Mouse (Mus musculus) c-Kit-positive CD71-negative TER-119-negative erythroid progenitor cells, embryonic 14.5 days (primary cell): Measurements from ENCODE around the gene Rnf111.
A peak's percentile ranks its signal among the peaks of the same experiment; 100 is the strongest.
"Not testable (repeated sequence)": the region's sequence is repeated elsewhere in the genome, so short reads cannot be mapped to it uniquely, and the experiment has no call there.

ENCODE experiments used
- DNase-seq: peaks from one replicate; pipeline ENCODE4 v3.0.0-alpha.2; 2013; ENCODE audit warnings: low read depth

The Rnf111 gene

DNA sequence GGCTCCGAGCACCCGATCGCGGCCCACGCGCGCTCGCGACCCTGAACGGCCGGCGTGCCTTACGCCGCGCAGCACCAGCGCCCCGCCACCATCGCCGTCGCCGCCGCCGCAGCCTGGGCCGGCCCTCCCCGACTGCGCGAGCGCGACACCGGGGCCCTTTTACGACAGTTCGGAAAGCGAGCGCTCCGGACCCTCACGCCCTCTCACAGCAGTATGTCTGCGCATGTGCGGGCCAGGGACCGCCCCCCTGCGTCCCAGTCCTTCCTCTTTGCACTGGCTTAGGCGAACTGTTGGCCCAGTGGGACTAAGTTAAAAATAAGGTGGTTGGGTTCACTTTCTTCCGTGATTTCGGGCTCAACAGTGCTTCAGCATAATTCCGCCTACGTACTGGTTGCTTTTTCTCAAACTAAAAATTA is at the start of gene Rnf111:
Gene Rnf111 (minus strand): TSS at position 100 of the 416 bp plus-strand sequence.
- DNase-seq = peak; percentile 94

DNA sequence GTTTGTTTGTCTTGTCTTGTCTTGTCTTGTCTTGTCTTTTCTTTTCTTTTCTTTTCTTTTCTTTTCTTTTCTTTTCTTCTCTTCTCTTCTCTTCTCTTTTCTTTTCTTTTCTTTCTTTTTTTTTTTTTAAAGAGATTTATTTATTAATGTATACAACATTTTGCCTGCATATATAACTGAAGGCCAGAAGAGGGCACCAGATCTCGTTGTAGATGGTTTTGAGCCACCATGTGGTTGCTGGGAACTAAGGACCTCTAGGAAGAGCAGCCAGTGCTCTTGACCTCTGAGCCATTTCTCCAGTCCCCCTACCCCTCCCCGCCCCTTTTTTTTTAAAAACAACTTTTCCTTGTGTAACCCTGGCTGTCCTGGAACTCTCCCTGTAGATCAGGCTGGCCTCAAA is 48.7 kb upstream of the Rnf111 start:
- not testable (repeated sequence) for DNase-seq

DNA sequence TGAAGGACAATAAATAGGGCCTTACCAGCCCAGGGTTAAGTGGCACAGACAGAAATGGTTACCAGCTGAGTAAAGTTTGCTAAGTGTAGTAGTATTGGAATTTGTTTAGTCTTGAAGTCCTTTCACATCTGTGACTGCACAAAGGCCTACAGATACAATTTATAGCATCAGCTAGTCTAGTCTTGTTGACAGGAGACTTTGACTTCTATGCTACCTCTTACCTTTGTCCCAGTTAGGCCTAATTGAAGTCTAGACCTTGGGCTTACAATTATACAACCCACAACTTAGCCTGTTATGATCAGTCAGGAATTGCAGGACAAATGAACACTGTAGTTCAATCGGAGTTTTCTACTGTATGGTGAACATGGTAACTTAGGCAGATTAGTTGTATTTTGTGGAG is 48.0 kb upstream of the Rnf111 start:
- no peak for DNase-seq

DNA sequence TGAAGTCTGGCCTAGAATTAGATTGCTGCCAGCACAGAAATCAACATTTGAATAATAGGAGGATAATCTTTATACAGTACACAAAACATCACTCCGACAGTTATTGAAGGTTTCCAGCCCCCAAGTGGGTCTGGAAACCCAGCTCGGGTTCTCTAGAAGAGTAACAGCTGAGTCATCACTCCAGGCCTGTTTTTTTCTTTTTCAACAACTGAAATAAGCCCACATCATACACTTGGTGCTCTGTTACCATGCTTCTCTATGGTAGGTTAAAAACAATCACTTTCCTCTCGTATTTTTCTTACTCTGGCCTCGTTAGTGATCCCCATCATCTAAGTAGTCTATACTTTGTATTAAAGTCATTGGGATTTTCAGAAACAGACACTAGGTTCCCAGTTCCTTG is 44.8 kb upstream of the Rnf111 start:
- no peak for DNase-seq

DNA sequence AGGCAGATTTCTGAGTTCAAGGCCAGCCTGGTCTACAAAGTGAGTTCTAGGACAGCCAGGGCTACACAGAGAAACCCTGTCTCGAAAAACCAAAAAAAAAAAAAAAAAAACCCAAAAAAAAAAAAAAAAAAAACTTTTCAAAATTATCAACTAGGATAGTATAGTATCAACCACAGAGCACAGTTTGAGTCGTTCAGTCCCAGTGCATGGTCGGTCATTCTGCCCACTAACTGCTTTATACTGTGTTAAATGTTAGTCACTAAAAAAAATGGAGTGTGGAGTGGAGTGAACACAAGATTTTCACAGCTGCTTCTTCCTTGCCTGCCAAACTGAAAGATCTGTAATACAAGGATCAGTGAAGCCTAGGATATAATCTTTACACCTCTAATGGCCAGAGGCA is 43.1 kb upstream of the Rnf111 start:
- DNase-seq = not testable (repeated sequence)

DNA sequence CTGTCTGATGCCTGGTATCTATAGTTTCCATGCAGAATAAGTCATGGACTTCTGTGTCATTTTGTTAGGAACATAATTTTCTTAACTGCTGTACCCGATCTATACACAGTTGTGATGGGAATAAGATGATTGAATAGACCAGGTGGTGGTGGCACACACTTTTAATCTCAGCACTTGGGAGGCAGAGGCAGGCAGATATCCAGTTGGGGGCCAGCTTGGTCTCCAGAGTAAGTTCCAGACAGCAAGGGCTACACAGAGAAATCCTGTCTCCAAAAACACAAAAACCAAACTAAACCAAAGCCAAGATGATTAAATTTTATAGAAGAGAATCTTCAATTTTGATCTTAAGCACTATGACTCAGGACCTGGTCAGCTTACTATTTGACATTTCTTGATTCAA is 41.3 kb upstream of the Rnf111 start:
- no peak for DNase-seq

DNA sequence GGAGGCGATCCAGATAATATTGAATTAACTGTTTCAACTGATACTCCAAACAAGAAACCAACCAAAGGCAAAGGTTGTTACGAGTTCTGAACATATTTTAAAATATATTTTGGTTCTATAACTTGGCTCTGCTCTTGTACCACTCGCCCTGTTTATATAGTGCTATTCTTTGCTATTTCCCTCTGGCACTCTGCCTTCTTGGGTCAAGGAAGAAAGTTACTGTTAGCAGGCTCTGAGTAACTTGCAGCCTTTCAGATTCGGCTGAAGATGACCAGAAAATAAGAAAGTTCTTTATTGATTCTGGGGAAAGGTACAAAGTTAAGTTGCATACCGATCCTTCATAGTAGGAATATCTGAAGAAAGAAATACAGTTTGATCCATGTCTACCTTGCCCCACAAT is 40.5 kb upstream of the Rnf111 start:
- no peak for DNase-seq

DNA sequence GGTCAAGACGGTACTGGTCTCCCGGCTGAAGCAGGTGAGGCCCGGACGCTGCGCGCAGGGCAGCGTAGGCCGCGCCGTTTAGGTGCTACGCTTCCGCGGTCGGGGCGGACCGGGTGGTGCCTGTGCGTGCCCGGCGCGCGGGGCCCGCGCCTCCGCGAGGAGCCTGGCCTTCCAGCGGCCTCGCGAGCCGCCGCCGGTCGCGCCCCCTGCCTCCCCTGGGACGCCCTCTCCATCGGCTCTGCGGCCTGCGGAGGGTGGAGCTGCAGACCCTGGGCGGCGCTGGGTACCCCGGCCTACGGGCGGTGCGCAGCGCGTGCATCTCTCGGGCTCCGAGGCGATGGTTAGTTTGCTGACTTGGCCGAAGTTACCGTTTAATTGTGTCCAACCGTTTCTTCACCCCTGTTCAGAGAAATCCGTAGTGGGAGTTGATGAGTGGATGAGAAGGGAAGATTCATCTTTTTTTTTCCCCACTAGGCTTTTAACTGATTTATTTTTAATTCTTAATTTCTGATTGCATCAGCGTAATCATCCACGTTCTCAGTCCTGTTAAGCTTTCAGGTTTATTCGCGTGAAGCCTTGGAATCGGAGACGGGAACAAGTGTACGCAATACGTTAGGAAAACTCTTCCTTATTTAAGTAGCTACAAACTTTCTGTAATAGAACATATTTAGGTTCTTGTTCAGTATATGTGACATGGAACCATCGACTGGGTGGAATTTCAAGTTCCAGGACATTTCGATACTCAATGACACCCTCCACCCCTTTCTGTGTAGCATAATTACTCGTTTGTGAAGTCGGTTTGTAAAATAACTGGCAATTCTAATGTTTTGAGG is 39.7 kb upstream of the Rnf111 start:
- DNase-seq = peak; percentile 16

DNA sequence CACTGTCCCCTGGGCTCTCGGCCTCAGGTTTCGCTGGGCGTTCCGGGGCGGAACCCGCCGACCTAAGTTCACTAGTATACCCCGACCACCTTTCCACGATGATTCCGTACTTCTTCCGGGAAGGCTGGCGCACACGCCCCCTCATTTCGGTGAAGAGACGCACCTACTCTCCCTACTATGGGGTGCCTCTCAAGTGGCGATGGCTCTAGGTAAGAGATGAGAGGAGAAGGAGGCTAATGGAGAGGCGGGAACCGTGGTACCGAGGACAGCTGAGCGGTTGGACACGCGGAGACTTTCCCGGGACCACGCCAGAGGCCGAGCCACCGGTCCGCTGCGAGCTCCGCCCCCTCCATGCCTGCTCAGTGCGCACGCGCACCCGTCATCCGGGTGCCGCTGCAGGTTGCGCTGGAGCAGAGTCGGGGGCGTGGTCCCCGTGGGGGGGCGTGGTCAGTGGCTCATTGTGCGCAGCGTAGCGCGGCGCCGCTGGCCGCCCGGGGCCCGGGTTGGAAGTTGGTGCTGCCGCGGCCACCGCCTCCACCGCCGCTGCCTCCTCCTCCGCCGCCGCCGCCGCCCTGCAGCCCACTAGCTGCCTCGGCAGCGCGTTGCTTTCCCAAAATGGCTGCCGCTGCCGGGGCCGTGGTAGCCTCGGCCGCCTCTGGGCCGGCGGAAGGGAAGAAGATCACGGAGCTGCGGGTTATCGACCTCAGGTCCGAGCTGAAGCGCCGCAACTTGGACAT is 38.9 kb upstream of the Rnf111 start, which contains the start of gene Sltm:
Gene Sltm (plus strand): TSS at position 450 of the 737 bp plus-strand sequence.
- peak; percentile 95 for DNase-seq

DNA sequence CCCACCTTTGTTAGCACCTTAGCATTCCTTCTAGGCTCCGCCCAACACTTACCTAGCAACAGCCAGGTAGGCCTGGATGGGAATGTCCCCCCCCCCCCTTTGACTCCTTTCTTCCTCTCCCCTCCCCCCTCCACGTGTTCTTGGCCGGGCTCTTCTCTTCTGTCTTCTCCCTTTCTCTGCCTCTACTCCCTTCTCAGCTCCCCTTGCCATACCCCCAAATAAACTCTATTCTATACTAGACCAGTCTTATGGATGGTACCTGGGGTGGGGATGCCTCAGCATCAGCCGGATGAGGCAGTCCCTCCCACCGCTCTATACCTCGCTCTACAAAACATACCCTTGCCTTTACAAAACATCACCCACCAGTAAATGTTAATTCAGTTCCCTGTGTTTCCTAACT is 38.1 kb upstream of the Rnf111 start:
- DNase-seq = no peak

DNA sequence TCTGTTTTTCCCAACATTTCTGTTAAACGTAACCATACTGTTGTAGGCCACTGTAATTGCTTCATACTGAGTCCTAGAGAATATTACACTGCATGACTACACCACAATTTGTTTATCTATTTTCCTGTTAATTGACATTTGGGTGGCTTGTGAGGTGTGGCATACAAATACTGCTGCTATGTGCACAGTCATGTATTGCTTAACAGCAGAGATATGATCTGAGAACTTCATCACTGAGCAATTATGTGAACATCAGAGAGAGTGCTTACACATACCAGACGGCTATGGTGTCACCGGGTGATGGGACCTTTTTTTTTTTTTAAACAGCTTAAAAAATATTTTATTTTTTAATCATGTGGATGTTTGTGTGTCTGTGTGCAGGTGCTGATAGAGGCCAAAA is 29.8 kb upstream of the Rnf111 start:
- no peak for DNase-seq

DNA sequence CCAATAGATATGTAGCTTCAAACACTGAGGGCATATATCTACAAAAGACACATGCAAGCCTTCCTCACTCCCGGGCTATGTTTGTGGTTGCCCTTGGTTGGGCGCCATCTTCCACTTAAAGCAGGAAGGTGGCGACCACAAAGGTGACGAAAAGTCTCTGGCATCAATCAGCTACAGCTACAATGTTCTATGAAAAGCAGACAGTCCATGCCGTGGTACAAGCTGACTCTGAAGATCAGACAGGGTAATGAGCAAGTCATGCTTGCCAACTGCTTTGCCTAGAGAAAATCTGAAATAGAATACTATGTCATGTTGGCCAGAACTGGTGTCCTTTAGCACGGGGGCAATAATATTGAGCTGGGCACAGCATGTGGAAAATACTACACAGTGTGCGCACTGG is 20.8 kb upstream of the Rnf111 start:
- no peak for DNase-seq

DNA sequence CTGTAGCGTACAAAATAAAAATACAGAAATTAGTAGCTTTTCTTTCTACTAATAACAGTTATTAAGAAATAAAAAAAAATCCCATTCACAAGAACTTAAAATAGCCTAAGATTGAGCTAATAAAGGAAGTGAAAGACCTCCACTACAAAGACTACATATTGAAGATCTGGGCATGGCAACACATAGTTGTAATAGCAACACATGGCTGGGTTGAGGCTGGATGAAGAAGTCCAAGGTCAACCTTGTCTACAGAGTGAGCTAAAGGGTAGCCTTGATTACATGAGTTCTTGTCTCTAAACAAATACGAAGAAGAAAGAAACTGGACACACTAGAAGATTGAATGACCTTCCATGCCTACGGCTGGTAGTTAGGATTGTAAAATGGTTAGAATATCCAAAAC is 20.3 kb upstream of the Rnf111 start:
- no peak for DNase-seq

DNA sequence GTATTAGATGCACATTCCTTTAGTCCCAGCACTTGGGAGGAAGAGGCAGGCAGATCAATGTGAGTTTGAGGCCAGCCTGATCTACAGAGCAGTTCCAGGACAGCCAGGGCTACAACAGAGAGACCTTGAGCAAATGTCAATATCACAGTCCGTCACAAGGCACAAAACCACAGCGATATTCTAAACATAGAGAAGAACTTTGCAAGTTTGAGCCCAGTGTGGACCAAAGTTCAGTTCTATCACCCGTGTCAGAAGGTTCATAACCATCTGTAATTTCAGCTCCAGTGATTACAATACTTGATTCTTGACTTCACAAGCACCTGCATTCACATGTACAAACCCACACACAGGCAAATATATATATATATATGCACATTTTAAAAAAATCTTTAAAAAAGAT is 17.1 kb upstream of the Rnf111 start:
- no peak for DNase-seq

DNA sequence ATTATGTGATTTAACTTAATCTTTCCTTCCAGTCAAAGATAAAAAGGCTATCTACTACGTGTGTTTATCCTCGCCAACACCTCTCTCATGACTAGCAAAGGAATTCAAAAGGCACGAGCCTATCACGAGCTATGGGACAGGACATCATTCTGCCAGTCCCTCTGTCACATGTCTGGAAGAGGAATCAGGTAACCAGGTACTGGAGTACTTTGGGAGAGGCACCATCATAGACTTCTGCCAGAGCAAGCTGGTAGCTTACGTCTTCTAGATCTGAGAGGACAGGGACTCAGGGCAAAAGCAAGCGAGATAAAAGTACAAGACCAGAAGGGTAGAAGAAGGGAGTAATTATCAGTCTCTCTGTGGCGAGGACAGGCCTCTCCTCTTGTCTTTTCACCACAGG is 8.2 kb upstream of the Rnf111 start:
- DNase-seq = no peak

DNA sequence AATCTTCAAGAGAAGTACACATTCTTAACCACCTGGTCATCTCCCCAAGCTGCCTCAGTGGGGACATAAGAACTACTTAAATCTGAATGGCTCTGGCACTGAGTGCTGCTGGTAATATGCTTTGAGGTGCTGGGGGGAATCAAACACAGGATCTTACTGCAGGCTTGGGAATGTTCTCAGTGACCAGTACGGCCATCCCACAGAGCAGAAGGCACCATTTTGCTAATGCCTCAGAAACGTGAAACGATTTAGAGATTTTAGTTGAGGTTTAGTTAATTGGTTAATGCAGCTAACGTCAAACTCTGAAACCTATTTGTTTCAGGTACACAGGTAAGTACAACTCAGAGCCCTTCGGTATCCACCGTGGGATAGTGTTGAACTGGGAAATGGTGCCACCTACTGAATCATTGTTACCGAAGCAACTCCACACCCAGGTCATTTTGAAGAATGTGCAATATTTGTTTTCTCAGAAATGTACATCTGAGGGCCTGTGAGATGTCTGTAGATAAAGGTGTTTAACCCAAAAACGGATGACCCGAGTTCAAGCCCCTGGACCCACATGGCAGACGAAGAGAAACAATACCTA is 7.6 kb upstream of the Rnf111 start:
- no peak for DNase-seq

DNA sequence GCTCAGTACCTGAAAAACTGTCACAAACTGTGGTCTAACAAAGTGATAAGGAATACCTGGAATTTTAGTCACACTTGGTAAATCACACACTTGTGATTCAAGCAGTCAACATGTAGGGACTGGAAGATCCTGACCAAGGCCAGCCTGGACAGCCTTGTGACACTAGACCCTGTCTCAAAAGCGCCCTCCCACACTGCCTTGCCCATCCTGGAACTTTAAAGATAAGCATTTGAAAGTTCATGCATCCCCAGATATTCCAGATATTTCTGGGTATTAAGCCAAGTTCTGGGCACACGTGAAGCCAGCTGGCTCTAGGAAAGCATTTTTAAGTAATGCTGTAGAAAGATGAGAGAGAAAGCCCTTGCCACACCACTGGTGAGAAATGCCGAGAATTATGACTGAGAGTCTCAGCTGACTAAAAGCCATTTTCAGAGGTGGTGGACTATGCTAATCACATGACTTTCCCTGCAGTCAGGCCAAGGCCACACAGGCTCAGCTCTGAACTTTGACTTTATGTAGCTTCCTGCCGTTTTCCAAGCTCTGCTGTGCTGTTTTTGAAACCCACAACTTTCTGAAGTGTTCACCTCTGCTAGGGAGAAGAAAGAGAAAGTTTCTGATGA is 6.5 kb upstream of the Rnf111 start:
- DNase-seq = no peak

DNA sequence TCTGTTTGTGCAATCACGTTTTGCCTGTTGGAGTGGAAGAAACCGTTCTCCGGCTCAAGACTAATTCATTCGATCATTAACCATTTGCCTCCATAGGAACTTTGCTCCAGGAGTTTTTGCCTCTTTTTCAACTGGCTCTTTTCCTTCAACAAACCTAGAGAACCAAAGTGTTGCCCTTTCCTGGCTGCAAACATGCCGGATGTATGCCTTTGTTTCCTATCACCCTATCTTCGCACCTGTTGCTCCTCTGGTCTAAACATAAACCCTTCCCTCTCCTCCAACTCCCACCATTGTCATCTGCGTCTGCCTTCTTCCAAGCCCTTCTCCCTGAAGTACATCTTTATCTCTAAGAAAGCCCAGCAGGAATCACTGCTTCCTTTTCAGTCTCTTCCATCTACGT is 3.3 kb upstream of the Rnf111 start:
- no peak for DNase-seq

DNA sequence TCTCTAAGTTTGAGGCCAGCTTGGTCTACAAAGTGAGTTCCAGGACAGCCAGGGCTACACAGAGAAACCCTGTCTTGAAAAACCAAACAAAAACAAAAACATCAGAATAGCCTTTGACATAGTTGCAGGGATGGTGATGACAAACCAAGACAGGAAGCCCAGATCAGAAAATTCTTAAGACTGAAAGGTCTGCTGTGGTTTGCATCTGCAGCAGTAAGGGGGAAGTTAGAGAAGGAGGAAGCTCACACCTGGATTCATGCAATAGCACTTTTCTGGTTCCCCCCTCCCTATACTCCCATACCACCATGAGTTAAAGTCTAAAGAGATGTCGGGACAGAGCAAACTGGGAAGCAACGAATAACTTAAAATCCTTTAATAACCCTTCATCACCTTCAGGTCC is 2.7 kb upstream of the Rnf111 start:
- no peak for DNase-seq

DNA sequence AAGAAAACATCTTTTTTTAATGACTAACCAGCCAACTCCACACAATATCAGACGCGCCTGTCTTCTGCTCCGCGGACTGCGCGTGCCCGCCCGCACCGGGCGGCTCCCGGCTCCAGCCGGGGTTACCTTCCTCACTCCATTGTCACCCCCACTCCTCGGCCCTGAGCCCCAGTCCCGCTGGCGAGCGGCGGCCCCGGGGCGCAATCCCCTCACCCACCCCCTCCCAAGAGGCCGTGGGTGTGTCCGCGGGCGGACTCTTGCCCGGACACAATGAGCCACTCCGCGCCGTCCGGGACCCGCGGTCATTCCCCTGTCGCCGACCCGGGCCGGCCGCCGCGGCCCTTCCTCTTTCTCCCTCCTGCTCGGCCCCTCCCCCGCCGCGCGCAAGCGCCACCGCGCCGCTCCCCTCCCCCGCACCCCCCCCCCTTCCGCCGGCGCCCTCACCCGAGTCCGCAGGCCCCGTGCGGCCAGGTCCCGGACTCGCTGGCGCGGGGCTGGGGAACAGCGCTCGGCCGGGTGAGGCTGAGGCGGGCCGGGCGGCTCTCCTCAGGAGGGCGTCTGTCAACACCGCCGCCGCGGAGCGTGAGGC is 416 bp downstream of the Rnf111 start:
- no peak for DNase-seq

DNA sequence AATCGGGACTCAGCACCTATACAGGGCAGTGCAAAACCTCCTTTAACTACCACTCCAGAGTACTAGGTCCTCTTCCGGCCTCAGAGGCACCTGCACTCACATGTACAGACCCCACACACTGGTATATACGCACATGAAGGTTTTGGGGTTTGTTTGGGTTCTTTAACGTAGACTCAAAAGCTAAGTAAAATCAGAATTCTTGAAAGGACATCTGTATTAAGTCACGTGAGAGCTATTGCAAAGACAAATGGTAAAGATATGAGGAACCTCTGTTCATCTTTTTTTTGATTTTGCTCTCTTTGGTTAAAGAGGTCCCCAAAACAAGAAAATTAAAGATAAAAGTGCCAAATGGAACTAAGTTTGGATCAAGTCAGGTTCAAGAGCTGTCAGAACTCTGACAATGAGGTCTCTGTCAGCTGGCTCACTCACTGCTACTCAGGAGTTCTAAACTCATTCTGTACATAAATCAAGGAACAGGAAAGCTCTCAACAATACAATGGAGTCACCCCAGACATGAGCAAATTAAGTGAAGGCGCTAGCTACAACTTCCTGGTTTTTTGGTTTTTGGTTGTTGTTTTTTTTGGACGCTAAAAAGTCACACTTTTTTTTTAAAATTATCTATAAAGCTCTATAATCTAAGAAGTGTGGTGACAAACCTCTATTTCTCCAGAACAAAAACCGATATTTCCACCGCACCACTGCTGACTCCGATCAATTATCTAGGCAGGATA is 1.1 kb downstream of the Rnf111 start:
- no peak for DNase-seq

DNA sequence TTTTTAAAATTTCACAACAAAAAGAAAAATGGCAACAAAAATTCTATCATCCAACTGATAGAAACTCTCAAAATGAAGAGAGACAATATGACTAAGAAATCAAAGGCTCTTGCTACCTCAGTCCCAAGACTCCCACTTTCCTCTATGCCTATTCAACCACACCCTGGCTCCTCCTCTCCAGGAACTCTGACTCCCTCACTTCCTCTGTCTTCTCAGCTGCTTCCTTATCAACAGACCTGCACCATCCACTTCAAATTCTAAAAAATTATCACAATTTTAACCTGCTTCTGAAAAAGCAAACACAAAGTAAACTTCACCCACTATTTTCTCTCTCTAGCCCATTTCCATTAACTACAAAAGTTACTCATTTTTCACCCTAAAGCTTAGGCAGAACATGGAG is 6.5 kb downstream of the Rnf111 start:
- no peak for DNase-seq
